Mouse (Mus musculus) Muller cell, postnatal 12 days (primary cell): Measurements from ENCODE around the gene Klk10.

Experiments
- DNase-seq: peaks from one replicate; pipeline ENCODE4 v3.0.0-alpha.2; 2015; ENCODE audit errors: inconsistent ontology term

Klk10 gene

DNA sequence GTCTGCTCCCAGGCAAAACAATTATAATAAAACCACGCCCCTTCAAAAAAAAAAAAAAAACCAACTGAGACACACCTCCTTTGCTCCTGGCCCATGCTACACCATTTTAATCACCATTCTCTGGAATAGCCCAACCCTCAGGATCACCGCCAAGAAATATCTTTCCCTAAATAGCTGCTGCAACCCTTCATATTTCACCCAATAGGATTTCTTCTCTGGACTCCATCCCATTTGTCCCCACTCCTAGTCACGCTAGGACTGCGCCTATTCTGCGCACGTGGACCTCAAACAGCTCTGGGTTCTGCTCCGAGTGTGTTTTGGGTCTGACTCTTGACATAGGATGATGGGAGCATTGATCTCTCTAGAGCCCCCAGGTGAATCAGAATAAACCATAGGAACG, 15.5 kb downstream of the Klk10 start:
- no peak for DNase-seq

- DNase-seq = peak; percentile 24
These were observed 16.5 kb downstream of the Klk10 start, which contains the start of gene Klk8 for GRCm38 (mm10) chr7:43797333-43797769. TSS of gene Klk8 (plus strand) at chr7:43797577.

DNA sequence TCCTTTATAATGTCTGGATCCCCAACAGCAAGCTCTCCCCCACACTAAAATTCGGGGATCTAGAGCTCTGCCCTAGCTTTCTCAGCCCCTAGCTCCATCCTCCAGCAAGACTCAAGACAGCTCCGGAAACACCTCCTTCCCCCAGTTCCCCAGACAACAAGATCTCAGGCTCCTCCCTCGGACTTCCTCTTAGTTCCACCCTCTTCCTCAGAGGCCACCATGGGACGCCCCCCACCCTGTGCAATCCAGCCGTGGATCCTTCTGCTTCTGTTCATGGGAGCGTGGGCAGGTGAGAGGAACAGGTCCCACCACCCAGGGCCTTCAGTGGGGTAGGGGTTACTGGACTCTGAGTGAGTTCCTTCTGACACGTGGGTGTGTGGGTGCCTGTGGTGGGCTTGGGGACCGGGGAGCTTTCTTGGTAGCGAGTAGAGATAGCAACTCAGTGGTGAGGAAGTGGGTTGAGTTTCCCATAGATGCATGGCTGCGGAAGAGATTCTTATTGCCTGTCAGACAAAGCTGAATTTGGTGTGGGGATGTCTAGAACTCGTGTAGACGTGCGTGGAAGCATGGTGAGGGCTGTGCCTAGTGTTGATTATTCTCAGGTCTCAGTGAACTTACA, 17.1 kb downstream of the Klk10 start:
- no peak for DNase-seq

DNA sequence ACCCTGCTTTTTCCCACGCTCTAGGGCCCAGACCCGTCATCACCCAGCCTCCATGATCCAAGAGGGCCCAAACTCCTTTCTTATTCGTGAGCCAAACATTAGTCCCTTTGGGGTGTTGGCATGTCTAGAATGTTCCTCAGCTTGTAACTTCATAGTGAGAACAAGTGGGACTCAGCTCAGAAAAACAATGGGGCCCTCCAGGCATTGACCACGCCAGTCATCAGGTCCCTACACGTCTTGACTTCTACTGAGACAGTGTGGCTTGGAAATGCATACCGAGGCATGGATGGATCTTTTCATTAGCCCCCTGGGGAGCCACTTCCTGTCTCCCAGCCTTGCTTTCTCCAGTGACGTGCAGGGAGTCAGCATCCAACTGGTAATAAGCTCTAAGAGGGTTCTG, 19.0 kb downstream of the Klk10 start:
- DNase-seq = no peak

GRCm38 (mm10) chr7:43810994-43811393, 30.2 kb downstream of the Klk10 start, which contains the start of gene Klk7:
TSS of gene Klk7 (plus strand) at chr7:43811294.
- no peak for DNase-seq

DNA sequence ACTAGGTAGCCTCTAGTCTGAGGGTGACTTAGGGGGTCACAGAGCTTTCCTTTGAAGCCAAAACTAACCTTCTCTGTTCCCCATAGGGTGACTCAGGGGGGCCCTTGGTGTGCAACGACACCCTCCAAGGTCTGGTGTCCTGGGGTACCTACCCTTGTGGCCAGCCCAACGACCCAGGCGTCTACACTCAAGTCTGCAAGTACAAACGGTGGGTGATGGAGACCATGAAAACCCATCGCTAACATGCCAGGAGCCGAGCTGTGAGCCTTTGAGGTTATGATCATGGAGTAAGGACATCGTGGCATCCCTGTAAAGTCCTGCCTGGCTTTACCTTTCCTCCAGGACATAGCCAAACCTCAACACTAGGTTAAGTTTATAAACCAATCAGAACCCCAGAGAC, 34.4 kb downstream of the Klk10 start:
- no peak for DNase-seq

GRCm38 (mm10) chr7:43816746-43817145, 35.9 kb downstream of the Klk10 start:
- DNase-seq = no peak

DNA sequence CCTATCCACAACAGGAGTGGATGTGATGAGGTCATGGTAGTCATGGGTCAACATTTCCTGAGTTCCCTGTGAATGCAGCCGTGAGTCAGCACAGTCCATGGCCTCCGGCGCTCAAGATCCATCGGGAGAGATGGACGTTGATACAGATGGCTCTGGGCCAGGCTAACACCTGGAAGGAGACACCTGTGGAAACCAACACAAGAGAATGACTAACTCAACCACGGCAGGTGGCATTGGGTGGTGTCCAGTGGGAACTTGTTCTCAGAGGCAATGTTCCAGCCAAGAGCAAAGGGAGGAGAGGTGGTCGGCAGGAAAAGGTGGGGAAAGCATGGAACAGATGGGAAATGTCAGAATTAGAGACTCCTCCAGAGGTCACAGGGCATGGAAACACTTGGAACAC, 40.7 kb downstream of the Klk10 start:
- no peak for DNase-seq

DNA sequence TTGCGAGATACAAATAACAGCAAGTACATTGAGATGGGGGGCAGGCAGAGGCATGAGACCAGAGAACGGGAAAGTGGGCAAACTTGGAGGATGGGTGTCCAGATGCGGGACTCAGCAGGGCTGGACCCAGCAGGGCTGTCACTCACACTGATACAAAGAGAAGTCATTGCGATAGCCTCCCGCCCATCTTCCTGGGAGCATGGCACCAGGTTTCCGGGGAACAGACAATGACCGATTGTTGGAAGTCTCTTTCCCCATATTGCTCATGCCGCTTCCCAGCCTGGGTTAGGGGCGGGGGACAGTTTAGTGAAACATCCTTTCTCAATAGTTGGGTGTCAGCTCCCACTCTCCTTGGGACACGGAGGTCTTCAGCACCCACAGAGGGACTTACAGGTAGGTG, 43.4 kb downstream of the Klk10 start, which contains the start of gene Klk6:
TSS of gene Klk6 (plus strand) at position 301 of the 400 bp plus-strand sequence.
- DNase-seq = no peak

DNA sequence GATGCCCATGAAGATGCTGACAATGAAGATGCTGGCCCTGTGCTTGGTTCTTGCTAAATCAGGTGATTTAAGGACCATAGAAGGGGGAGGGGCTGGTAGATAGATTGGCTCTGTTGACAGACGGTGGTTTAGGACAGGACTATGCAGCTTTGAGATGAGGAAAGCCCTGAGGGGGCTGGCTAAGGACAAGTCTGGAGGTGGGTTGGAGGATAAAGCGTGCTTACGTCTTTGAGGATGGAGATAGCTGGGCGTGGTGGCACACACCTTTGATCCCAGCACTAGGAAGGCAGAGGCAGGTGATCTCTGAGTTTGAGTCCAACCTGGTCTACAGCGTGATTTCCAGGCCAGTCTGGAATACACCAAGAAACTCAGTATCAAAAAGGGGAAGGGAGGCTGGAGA, 45.2 kb downstream of the Klk10 start:
- no peak for DNase-seq

- no peak for DNase-seq
These were observed 46.9 kb downstream of the Klk10 start for GRCm38 (mm10) chr7:43827706-43828105.

GRCm38 (mm10) chr7:43829006-43829405, 48.2 kb downstream of the Klk10 start:
- DNase-seq = no peak
